Mouse (Mus musculus) brain, adult 2 months (tissue): ENCODE measurements at regions not wholly inside any gene's neighbourhood (a gene's known extent, or its start where the extent isn't known, plus 50 kb on each side); places are given as distances from the start of the nearest gene placed in this dataset.

Experiments used
- DNase-seq: peaks from one replicate; pipeline ENCODE4 v3.0.0; 2011; ENCODE audit warnings: low read depth, low spot score

DNA sequence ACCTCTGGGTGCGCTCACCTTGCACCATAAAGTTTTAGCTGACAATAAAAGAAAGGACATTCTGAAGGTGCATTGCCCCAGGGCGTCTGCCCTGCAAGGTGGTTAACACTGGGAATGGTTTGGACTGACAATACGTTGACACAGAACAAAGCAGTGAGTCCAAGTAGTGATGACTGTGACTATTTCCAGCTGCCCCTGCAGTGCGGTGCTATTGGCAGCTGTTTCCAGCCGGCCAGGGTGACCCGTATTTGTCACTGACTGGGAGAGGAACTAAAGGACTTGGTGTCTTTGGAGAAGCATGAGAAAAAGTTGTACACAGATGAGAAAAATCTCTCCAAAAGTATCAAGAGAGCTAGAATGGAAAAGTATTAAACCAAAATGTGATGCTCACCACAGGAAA is 52.0 kb upstream of the Vtcn1 start:
- DNase-seq: peak; percentile 11

DNA sequence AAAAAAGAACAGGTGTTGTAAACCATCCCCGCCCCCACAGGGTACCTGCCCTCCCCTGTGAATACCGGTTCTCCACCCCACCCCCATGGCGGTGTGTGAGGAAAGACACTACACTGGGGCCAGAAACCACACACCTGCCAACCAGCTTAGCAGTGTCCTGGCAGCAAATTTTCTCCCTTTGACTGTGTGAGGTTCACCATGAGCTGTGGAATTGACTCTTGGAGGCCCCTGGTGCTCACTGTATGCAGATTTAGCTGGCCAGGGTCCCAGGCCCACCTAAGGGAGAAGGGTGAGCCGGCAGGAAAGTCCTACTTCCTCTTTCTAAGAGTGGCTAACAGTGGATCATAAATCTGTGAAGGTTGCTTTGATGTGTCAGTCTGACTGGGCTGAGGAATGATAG is 53.9 kb upstream of the Vtcn1 start:
- no peak for DNase-seq

DNA sequence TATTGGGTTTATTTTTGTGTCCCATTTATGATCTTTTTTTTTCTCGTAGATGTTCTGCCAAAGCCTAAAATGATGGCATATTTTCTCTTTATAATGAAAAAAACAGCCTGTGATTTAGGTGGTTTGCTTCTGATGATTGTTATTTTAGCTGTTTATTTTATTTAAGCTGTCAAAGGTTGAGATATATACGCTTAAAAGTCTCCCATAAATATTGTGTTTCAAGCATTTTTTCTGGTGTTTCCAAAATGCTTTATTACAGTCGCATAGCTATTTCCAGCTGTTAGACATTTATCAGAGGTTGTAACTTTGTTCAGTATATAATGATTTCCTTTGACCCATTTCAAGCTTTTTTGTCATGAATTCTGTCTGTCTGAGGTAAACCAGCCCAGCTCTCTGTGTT is 54.4 kb upstream of the Vtcn1 start:
- DNase-seq: no peak

DNA sequence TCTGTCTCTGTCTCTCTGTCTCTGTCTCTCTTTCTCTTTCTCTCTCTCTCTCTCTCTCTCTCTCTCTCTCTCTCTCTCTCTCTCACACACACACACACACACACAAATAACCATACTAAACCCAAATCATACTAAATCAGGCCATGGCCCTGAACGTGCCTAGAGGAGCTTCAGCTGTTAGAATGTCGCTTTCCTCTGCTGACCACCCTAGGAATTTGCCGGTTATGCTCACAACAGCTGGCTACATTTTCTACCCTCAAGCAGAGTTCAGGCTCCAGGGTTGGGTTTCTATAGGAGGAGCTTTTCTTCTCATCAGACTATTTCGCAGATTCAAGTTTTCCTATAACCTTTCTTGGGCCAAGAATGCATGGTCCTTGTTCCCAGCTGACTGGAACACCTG is 56.1 kb upstream of the Vtcn1 start:
- DNase-seq: no peak

DNA sequence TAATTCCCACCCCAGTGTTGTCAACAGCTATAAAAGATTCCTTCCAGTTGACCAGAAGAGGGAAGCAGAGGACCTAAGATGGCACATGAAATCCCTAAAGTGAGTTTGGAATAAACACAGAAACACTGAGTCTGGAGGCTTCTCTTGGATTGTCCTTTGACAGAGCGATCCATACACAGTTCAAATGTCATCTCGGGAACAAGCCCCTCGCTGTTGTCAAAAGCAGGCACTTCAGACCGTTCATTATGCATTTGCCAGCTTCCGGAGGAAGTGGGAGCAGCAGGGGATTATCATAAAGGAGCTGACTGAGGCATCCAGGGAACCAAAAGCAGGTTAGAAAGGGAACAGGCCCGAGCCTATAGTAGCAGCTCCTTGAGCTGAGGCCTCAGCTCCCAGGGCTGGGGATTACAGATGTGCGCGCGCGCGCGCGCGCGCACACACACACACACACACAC is 57.1 kb upstream of the Vtcn1 start:
- peak; percentile 74 for DNase-seq

DNA sequence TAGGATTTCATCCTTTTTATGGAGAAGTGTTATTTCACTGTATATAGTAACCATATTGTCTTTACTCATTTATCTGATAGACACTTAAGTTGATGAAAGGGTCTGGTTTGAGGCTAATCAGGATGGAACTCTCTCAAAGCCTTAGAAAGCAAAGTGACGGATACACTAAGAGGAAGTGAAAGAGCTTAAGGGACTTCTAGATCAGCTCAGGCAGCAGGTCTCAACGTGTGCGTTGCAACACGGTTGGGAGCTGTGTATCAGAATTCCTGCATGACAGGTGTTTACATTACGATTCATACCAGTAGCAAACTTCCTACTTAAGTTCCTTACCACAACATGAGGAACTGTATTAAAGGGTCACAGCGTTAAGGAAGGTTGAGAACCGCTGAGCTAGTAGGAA is 59.9 kb upstream of the Vtcn1 start:
- DNase-seq: no peak

DNA sequence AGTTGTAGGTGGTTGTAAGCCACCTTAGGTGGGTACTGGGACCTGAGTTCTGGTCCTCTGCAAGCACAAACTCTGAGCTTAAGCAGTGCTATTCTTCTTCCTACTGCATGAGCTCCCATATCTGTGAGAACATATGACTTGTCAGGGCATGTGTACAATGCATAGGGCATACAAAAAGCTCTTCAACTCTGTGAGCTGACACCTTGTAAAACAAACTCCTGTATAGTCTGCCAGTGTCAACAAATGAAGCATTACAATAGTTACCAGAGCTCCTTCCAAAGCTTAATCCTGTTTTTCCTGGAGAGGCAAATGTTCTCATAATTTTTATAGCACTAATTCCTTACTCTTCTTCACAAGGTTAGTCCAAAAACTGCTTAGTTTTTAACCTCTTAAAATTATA is 62.4 kb upstream of the Vtcn1 start:
- no peak for DNase-seq

DNA sequence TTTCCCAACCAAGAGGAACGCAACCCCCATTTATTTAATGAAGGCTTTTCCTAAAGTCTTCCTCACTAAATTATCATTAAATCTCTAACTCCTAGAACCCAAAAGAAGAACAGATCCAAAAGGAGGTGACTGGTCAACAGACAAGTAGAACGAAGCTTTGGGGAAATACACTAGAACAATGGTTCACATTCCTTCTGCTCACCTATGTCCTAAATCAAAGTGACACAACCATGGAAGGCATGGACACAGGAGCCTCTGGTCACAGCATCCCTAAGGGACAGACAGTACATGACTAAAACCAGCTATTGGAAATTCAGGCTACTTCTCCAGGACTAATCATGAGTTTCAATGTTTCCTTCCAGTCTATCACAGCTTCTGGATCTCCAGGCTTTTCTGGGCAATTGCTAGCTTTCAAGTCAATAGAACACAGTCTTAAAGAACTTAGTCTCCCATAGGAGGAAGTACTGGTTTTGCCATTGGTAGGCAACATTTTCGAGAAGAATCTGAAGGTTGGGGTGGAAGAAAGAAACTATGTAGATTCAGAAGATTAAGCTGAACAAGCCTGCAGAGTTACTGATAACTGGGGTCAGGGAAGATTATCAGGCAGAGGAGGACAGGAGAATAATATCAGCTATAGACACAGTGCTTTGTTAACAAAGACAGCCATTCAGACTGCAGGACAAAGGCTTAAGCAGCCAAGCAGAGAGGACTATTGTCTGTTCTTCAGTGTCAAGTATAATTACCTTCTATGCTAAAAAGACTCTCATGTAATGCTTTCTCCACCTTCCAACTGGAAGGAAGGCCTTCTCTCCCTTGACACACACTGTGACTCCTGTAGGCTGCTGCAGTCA is 65.9 kb upstream of the Vtcn1 start:
- no peak for DNase-seq

DNA sequence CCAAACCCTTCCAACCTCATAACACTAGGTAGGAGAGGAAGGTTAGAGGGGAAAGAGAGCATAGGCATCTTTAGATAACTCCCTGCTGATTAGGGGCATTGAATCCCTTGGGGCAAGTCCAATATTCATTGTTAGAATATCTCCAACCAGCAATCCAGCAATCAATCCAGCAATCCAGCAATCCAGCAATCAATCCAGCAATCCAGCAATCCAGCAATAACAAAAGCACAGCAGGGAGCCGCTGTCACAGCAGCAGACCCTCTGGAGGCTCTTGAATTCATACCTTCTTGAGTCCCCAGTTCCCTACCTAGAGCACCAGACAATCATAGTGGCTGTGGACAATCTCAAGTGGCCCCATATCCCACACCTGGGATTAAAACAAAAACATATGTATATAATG is 69.4 kb upstream of the Man1a2 start:
- DNase-seq: no peak

DNA sequence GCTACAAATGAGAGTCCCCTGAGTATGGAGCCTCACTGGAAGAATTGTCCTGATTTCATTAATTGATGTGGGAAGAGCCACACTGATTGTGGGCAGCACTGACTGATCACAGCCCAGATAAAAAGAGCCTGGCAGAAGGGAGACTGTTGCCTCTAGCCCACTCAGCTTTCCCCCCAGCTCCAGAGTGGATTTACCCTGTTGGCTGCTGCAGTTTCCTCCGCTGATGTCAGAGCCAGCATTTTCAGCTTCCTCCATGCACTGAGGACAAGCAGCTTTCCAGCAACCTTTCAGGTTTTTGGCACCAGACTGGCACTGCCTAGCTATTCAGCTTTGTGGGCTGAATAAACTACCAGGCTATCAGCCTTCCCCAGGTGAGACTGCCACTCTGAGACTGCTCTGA is 65.9 kb upstream of the Man1a2 start:
- peak; percentile 67 for DNase-seq

DNA sequence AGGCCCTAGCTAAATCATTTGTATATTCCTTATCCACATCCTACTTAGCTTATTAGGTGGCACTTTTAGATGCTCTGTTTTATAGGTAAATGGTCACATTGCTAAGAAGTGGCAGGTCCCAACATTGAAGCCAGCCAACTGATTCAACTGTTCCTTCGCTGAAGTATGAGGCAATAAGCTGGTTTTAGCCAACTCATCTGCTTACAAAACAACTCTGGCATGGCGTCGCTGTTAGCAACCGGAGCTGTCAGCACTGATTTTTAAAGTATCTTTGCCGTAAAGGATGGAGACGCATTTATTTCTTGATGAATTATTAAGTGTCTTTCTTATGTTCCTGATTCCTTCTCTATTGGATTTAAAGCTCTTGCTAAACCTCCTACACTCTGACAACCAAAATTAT is 63.4 kb upstream of the Man1a2 start:
- peak; percentile 22 for DNase-seq

DNA sequence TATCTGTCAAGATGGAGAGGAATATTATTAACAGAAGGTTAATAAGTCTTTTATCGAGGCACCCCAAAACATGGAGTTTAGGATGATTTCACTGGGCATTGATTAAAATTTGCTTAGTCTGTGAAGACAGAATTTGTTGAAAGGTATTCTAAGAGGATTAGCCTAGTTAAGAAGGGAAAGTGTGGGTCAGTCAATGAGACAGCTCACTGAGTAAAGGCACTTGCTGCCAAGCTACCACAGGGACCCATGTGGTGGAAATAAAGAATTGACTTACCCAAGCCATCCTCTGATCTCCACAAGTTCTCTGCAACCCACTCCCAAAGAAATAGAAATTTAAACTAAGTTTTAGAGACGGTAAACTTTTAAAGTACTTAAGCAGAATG is 63.0 kb upstream of the Man1a2 start:
- no peak for DNase-seq

DNA sequence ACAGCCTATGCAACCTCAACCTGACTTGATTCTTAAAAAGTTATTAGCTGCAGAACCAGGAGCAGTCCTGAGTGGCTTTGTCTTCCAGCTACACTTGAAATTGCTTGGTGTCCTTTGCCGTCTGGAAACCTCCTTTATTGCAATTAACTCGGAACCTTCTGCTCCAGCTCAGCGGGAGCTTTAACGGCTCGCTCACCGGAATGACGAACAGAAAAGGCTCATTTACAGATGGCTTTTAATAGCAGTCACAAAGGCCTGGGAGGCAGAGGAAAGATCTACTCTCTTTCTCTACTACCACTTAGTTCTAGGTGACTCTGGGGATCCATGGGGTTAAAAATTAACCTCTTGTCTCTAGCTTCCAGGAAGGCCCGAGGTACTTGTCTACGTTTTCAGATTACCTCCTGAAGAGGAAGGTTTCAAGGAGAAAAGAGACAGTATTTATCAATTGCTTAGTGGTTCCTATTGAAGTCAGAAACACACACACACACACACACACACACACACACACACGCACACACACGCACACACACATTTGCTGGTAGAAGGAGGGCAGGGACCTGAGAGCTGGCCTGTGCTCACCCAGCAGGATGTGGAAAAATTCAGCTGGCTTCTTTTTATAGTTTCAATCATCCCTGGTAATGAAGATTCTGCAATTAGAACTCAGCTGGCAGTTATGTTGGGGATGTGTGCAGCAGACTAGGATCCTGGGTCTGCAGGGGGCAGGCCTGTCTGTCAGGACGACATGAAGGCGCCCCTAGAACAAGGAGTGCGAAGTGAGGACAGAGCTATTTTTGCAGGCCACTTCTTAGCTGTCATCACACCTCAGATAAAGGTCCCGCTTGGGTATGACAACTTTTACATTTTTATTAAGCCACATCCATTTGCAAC is 62.4 kb upstream of the Man1a2 start:
- peak; percentile 41 for DNase-seq

DNA sequence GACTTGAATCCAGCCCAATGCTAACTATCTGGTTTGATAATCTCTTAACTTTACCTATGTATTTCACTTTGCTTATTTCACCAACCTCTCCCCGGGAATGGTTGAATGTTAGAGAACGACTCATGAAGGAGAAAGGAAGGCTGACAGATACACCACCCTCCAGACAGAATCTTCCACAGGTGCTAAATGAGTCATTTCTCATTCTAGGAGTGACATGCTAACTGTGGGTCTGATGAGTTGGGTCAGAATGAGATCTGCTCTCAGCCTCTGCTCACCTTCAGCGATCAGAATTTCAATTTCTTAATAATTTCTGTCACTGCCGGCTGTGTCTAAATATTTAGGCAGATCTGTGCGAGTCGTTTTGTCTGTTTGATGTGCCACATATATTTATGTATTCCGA is 52.4 kb upstream of the Man1a2 start:
- DNase-seq: peak; percentile 18

DNA sequence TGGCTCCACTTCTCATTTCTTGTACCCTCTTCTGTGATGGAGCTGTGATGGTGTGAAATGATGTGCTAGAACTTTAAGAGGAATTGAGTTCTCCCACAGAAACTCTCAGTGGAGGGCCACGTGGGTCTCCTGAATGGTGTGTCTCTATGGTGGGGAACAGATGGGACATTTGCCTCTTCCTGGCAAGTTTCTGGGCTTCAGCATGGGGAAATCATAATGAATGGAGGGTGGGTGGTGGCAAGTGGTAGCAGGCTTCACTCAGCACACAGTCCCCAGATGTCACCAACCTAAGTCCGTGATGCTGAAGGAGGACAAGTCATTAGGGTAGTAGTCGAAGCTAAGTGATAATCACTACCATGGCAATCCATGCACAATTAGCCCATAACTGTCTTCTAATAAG is 51.2 kb upstream of the Man1a2 start:
- peak; percentile 50 for DNase-seq
